Mouse (Mus musculus) kidney, postnatal 0 days (tissue): Measurements from ENCODE around the gene Actrt3. TPM values are rescaled to one million over a fixed set of nuclear protein-coding genes. Genes with fewer than 3 reads are reported as not detected.

Experiments used
- ATAC-seq: fragments of 200-750 bp; cut with Nextera tagmentation; replicated peaks from 2 replicates; pipeline ENCODE4 v1.8.0; 2017; ENCODE audit warnings: low read depth, moderate number of reproducible peaks, moderate TSS enrichment, moderate library complexity; ENCODE audit not compliant: low FRiP score
- DNase-seq: peaks from one replicate; pipeline ENCODE4 v3.0.0-alpha.2; 2016; ENCODE audit warnings: low spot score
- H3K27ac ChIP-seq: fragments of 300-500 bp; sonication (generic); 2 replicates; pipeline ENCODE4 v1.5.1; 2014; ENCODE audit warnings: mild to moderate bottlenecking
- H3K27me3 ChIP-seq: fragments of 300-500 bp; sonication (generic); 2 replicates; pipeline ENCODE4 v1.6.1; 2014; ENCODE audit warnings: low read length, mixed read lengths; ENCODE audit not compliant: insufficient read depth
- H3K36me3 ChIP-seq: fragments of 300-500 bp; sonication (generic); 2 replicates; pipeline ENCODE4 v1.6.1; 2014; ENCODE audit warnings: low read length, mixed read lengths; ENCODE audit not compliant: insufficient read depth
- H3K4me1 ChIP-seq: fragments of 300-500 bp; sonication (generic); replicated peaks from 2 replicates; pipeline ENCODE4 v1.6.1; 2014; ENCODE audit warnings: antibody characterized with exemption, low read length, mixed read lengths; ENCODE audit not compliant: insufficient read depth
- H3K4me2 ChIP-seq: fragments of 300-500 bp; sonication (generic); 2 replicates; pipeline ENCODE4 v1.6.1; 2014; ENCODE audit warnings: mild to moderate bottlenecking, low read length, moderate library complexity, mixed read lengths
- H3K4me3 ChIP-seq: fragments of 300-500 bp; sonication (generic); replicated peaks from 2 replicates; pipeline ENCODE4 v1.5.1; 2014; ENCODE audit warnings: low read depth, low read length
- H3K9ac ChIP-seq: fragments of 300-500 bp; sonication (generic); 2 replicates; pipeline ENCODE4 v1.6.1; 2014; ENCODE audit warnings: low read depth, low read length
- H3K9me3 ChIP-seq: fragments of 300-500 bp; sonication (generic); replicated peaks from 2 replicates; pipeline ENCODE4 v1.6.1; 2016; ENCODE audit warnings: low read length, inconsistent platforms, mixed read lengths
- CTCF ChIP-seq: IDR thresholded peaks from 2 replicates; pipeline ENCODE4 v1.5.1; 2016; ENCODE audit warnings: antibody characterized with exemption, low read depth, mild to moderate bottlenecking, moderate library complexity
- WGBS: fragments of 180-500 bp; shearing (Covaris S2); extraction: QIAGEN DNeasy Blood & Tissue Kit; methylation state at CpG from one replicate; pipeline ENCODE4 v1.1.7; 2014; 5-methylcytosine and 5-hydroxymethylcytosine counted together
- polyA plus RNA-seq: library from polyadenylated mRNA; unstranded; fragments of >200 nt; fragmentation: Nextera tagmentation; extraction: Ambion mirVana; gene quantifications from 2 replicates; pipeline ENCODE4 v1.2.1, GENCODE M21; 2015

Actrt3 gene
- polyA plus RNA-seq, 1 experiment from 2014 or later: not detected

DNA sequence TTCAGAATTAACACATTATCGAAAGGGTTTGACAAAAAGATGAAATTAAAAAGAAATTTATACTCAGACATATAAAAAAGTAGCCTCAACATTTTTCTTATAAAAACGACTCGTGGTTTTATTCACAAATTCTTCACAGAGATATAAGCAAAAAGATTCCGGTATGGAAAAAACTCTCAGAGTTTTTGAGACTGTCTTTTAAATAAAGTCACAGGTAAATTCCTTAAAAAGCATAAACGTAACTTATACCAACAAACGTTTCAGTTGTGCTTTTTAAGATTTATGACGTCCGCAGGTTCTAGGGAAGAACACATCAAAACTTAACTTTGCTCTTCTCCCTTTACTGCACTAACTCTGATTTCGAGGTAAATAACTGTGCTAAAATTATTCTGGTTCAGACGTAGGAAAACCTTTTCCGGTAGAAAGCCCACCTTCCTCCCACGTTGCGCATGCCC, 1.9 kb upstream of the Actrt3 start:
- Histone ChIP-seq H3K9ac (peak overlapping the region; percentile 86; the same call in 1 of the 2 replicates), H3K4me1 (peaks cover 6% of the 10 kb centered on the region), H3K9me3 (no peaks in the 10 kb centered on the region), H3K27ac (peak overlapping the region; percentile 99), H3K4me3 (peak overlapping the region; percentile 93), H3K27me3 (no peaks in the 10 kb centered on the region), H3K36me3 (0 out of 2 replicates have a peak, but pooled peaks cover 4% of the 10 kb centered on the region), H3K4me2 (peak overlapping the region; percentile 73)
- DNase-seq: no peak
- no peak for TF ChIP-seq CTCF
- ATAC-seq: no peak
- WGBS: under 1% methylated on average over 13 of the region's 13 CpGs

DNA sequence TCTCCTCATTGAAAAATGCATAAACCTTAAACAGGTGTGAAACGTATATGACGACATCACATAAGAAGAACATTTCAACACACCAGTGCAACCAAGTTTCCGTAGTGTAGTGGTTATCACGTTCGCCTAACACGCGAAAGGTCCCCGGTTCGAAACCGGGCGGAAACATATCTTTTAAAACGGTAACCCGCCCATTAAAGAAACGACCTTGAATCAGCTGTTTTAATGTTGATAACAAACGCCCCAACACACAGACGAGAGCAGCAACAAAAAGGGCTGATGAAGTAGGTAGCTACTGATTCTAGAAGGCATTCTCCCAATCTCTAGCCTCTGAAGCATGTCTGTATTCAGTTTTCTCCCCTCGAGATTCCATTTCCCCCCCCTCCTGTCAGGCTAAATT, 1.4 kb upstream of the Actrt3 start:
- H3K27me3 ChIP-seq: no peaks in the 10 kb centered on the region
- peak overlapping the region; percentile 73 for H3K4me2 ChIP-seq
- peak; percentile 86 for DNase-seq
- 0 out of 2 replicates have a peak, but pooled peaks have one; percentile 6 for TF ChIP-seq CTCF
- H3K27ac ChIP-seq: peak overlapping the region; percentile 71
- no peak overlapping the region for H3K9ac ChIP-seq
- ATAC-seq: 0 out of 2 replicates have a peak, but pooled peaks have one; percentile 4
- peaks cover 6% of the 10 kb centered on the region for H3K4me1 ChIP-seq
- no peaks in the 10 kb centered on the region for H3K9me3 ChIP-seq
- peak overlapping the region; percentile 93 for H3K4me3 ChIP-seq
- WGBS: under 1% methylated on average over 17 of the region's 17 CpGs
- no peaks in the 10 kb centered on the region for H3K36me3 ChIP-seq

DNA sequence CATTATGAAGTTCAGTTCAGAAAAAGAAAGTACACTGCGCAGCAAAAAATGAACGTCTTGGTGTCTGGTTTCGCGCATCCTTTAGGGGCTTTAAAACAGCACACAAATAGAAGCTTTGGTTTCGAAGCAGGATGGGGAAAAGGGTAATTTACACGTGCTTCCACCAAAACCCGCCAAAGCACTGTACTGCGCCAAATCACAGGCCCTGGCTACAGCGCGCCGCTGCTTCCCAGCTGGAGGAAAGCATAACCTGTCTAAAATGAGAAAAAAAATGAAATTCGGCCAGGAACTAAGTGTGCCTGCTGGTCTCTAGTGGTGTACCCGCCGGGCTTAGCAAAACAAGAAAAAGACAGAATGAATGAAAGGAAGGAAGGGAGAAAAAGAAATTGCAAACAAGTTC, 978 bp upstream of the Actrt3 start:
- Histone ChIP-seq H3K27me3 (no peaks in the 10 kb centered on the region), H3K9me3 (no peaks in the 10 kb centered on the region), H3K4me3 (peak overlapping the region; percentile 93), H3K27ac (peak overlapping the region; percentile 55; the same call in 1 of the 2 replicates), H3K9ac (0 out of 2 replicates have a peak overlapping the region, but pooled peaks have one; percentile 36), H3K36me3 (no peaks in the 10 kb centered on the region), H3K4me2 (peak overlapping the region; percentile 73), H3K4me1 (peaks cover 6% of the 10 kb centered on the region)
- TF ChIP-seq CTCF: no peak
- DNase-seq (peak; percentile 31), ATAC-seq (no peak)
- WGBS: under 1% methylated on average over 14 of the region's 14 CpGs

DNA sequence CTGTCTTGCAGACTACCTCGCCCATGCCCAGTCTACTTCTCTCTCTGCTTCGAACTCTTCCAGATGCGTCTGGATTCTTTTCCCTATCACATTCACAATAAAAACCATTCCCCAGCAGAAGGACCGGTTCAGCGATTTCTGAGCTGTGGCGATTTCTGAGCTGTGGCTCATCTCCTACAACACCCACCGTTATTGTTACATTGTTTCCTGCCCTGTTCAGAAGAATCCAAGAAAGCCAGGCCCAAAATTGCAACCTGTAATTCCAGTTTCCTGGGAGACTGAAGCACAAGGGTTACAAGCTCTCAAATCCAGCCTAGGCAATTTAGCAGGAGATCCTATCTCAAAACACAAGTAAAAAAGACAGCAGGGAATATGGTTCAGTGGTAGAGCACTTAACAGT, 2.5 kb downstream of the Actrt3 start:
- no peak overlapping the region for H3K4me3 ChIP-seq
- no peak overlapping the region for H3K9ac ChIP-seq
- no peak overlapping the region for H3K4me2 ChIP-seq
- ATAC-seq (no peak), DNase-seq (no peak)
- no peaks in the 10 kb centered on the region for H3K9me3 ChIP-seq
- no peak for TF ChIP-seq CTCF
- H3K4me1 ChIP-seq: no peaks in the 10 kb centered on the region; the same call in 1 of the 2 replicates
- H3K27ac ChIP-seq: no peak overlapping the region
- WGBS: 83% methylated on average over 7 of the region's 7 CpGs
- no peaks in the 10 kb centered on the region for H3K36me3 ChIP-seq
- H3K27me3 ChIP-seq: no peaks in the 10 kb centered on the region

DNA sequence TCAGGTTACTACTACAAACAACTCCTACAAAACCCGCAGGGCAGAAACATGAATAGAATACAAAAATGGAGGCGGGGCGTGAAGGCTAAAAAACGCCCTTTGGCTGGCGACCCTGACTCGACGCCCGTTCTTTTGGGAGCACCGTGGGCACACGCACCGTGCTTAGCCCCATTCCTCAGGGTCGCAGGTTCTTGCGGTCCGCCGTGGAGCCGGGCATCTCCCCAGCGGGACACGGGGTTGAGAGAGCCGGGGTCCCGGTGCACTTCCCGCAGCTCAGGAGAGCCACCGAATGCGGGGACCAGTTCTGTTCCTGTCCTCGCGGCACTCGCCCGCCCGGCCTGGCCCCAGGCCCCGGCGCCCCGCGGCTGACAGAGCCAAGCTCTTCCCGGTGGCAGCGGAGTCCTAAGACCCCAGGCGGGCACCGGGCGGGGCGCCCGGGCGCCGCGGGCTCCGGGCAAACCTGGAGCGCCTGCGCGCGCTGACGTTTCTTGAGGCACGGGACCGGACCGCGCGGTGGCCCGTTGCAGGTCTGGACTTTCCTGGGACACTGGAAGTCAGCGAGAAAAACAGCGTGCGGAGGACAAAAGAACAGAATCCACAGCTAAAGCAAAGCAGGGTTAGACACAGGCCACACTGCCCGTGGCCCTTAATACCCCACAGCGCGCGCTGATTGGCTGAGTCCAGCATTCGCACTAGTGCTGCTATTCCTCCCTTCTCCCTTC, 4.5 kb downstream of the Actrt3 start:
- under 1% methylated on average over 62 of the region's 62 CpGs for WGBS
- peak overlapping the region; percentile 66 for H3K9ac ChIP-seq
- peak; percentile 31 for DNase-seq
- peak overlapping the region; percentile 68 for H3K4me3 ChIP-seq
- peak overlapping the region; percentile 20; the same call in 1 of the 2 replicates for H3K27ac ChIP-seq
- H3K4me1 ChIP-seq: no peaks in the 10 kb centered on the region; the same call in 1 of the 2 replicates
- H3K36me3 ChIP-seq: no peaks in the 10 kb centered on the region
- ATAC-seq: peak; percentile 2; the same call in 1 of the 2 replicates
- H3K9me3 ChIP-seq: no peaks in the 10 kb centered on the region
- H3K27me3 ChIP-seq: no peaks in the 10 kb centered on the region
- H3K4me2 ChIP-seq: peak overlapping the region; percentile 92
- no peak for TF ChIP-seq CTCF

DNA sequence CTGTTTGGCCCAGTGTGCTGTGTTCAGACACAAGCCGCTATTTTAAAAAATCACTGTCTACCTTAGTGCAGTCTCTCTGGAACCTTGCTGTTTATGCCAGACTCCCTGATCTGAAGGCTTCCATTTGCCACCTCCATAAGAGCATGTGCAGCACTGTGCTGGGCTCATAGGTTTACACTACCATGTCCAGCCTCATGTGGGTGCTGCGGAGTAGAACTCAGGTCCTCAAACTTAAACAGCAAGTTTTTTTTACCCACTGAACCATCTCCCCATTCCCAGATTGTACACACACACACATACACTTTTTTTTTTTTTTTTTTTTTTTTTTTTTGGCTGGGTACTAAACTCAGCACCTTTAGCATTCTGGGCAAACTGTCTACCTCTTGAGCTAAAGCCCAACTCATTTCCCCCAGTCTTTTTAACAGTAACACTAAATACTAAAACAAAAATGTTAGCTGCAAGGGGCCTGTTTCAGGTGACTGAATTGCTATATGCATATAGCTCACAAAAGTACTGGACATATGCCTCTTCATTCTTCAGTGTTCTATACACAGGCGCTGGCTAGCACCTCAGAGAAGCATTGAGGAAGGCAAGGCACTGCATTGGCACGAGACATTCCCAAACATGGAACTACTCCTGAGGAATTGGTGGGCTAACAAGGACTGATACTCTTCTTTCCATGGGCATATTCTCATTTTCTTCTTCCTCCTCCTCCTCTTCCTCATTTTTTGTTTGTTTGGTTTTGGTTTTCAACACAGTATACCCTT, 5.8 kb downstream of the Actrt3 start:
- Histone ChIP-seq H3K9ac (no peak overlapping the region), H3K27me3 (no peaks in the 10 kb centered on the region), H3K36me3 (no peaks in the 10 kb centered on the region), H3K4me1 (no peaks in the 10 kb centered on the region), H3K4me2 (no peak overlapping the region), H3K4me3 (no peak overlapping the region), H3K27ac (no peak overlapping the region), H3K9me3 (no peaks in the 10 kb centered on the region)
- peak; percentile 28; the same call in 1 of the 2 replicates for TF ChIP-seq CTCF
- DNase-seq (peak; percentile 36), ATAC-seq (no peak)
- 82% methylated on average over 4 of the region's 4 CpGs for whole genome bisulfite sequencing
